Mouse (Mus musculus) forebrain, postnatal 0 days (tissue): ENCODE measurements around the gene Ctc1. TPM values are rescaled to one million over a fixed set of nuclear protein-coding genes. Genes with fewer than 3 reads are reported as not detected.

Experiments used
- ATAC-seq: fragments of 200-750 bp; cut with Nextera tagmentation; 2 replicates; pipeline ENCODE4 v1.8.0; 2017; ENCODE audit warnings: mild to moderate bottlenecking, moderate library complexity
- DNase-seq: peaks from one replicate; pipeline ENCODE4 v3.0.0-alpha.2; 2015
- H3K27ac ChIP-seq: fragments of 300-500 bp; sonication (generic); 2 replicates; pipeline ENCODE4 v1.5.1; 2014; ENCODE audit warnings: low read depth, mild to moderate bottlenecking, antibody characterized with exemption, low read length, moderate library complexity, mixed read lengths
- H3K27me3 ChIP-seq: fragments of 300-500 bp; sonication (generic); 2 replicates; pipeline ENCODE4 v1.6.1; 2014; ENCODE audit warnings: mild to moderate bottlenecking, low read length, mixed read lengths; ENCODE audit not compliant: insufficient read depth
- H3K36me3 ChIP-seq: fragments of 300-500 bp; sonication (generic); 2 replicates; pipeline ENCODE4 v1.6.1; 2014; ENCODE audit warnings: mild to moderate bottlenecking, moderate library complexity; ENCODE audit not compliant: insufficient read depth
- H3K4me1 ChIP-seq: fragments of 300-500 bp; sonication (generic); 2 replicates; pipeline ENCODE4 v1.6.1; 2014; ENCODE audit warnings: antibody characterized with exemption; ENCODE audit not compliant: insufficient read depth
- H3K4me2 ChIP-seq: fragments of 300-500 bp; sonication (generic); 2 replicates; pipeline ENCODE4 v1.6.1; 2014; ENCODE audit warnings: low read depth, mild to moderate bottlenecking, moderate library complexity
- H3K4me3 ChIP-seq: fragments of 300-500 bp; sonication (generic); 2 replicates; pipeline ENCODE4 v1.5.1; 2014; ENCODE audit warnings: low read depth, low read length, mixed read lengths
- H3K9ac ChIP-seq: fragments of 300-500 bp; sonication (generic); 2 replicates; pipeline ENCODE4 v1.6.1; 2014; ENCODE audit warnings: mild to moderate bottlenecking
- H3K9me3 ChIP-seq: fragments of 300-500 bp; sonication (generic); 2 replicates; pipeline ENCODE4 v1.6.1; 2016; ENCODE audit warnings: low read length
- CTCF ChIP-seq: sonication (generic); IDR thresholded peaks from 2 replicates; pipeline ENCODE4 v1.5.1; 2016; ENCODE audit warnings: antibody characterized with exemption, control low read depth, low read depth
- WGBS: fragments of 180-500 bp; shearing (Covaris S2); extraction: QIAGEN DNeasy Blood & Tissue Kit; methylation state at CpG from one replicate; pipeline ENCODE4 v1.1.7; 2014; 5-methylcytosine and 5-hydroxymethylcytosine counted together
- polyA plus RNA-seq: library from polyadenylated mRNA; unstranded; fragments of >200 nt; fragmentation: Nextera tagmentation; extraction: Ambion mirVana; gene quantifications from 2 replicates; pipeline ENCODE4 v1.2.1, GENCODE M21; 2015
- total RNA-seq: library from RNA; depleted of rRNA; stranded (reverse); fragments of >200 nt; gene quantifications from 2 replicates; pipeline ENCODE4 v1.2.3, GENCODE M21; 2014

Ctc1 gene
- total and polyA plus RNA-seq, 2 experiments from 2014 or later: 47.1 to 63.6 TPM

DNA sequence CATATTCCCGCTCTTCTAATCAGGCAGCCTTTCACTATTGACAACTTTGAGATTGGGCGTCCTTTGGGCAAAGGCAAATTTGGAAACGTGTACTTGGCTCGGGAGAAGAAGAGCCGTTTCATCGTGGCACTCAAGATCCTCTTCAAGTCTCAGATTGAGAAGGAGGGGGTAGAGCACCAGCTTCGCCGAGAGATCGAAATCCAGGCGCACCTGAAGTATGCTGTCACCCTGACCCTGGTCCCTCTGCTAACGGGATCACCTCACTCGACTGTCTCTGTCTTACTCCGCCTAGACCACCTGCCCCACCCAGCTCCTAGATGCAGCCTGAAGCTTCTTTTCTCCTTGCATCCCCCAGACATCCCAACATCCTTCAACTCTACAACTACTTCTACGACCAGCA, 32.4 kb downstream of the Ctc1 start:
- ATAC-seq (no peak), DNase-seq (no peak)
- no peak overlapping the region for H3K4me2 ChIP-seq
- H3K27me3 ChIP-seq: no peaks in the 10 kb centered on the region
- H3K4me3 ChIP-seq: no peak overlapping the region
- H3K4me1 ChIP-seq: peaks cover 9% of the 10 kb centered on the region; the same call in 1 of the 2 replicates
- no peaks in the 10 kb centered on the region for H3K36me3 ChIP-seq
- WGBS: 92% methylated on average over 14 of the region's 14 CpGs
- H3K9ac ChIP-seq: no peak overlapping the region
- H3K9me3 ChIP-seq: no peaks in the 10 kb centered on the region
- H3K27ac ChIP-seq: no peak overlapping the region
- no peak for TF ChIP-seq CTCF

DNA sequence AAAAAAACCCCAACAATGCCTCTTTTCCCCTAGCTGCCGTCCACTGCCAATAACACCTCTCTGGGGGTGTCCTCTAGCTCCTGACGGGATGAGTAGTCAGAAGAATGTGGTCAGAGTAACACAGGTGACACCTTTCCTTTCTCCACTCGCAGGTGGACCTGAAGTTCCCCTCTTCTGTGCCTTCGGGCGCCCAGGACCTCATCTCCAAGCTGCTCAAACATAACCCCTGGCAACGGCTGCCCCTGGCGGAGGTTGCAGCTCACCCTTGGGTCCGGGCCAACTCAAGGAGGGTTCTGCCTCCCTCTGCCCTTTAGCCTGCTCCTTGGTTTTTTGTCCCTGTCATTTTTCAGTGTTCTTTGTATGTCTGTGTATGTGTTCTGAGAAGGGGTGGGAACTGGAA, 35.0 kb downstream of the Ctc1 start:
- H3K4me3 ChIP-seq: no peak overlapping the region
- DNase-seq (no peak), ATAC-seq (no peak)
- no peak overlapping the region for H3K4me2 ChIP-seq
- no peak overlapping the region for H3K9ac ChIP-seq
- no peaks in the 10 kb centered on the region for H3K36me3 ChIP-seq
- no peaks in the 10 kb centered on the region for H3K9me3 ChIP-seq
- no peak for TF ChIP-seq CTCF
- no peaks in the 10 kb centered on the region for H3K27me3 ChIP-seq
- H3K27ac ChIP-seq: no peak overlapping the region
- WGBS: 84% methylated on average over 8 of the region's 8 CpGs
- peaks cover 9% of the 10 kb centered on the region; the same call in 1 of the 2 replicates for H3K4me1 ChIP-seq

DNA sequence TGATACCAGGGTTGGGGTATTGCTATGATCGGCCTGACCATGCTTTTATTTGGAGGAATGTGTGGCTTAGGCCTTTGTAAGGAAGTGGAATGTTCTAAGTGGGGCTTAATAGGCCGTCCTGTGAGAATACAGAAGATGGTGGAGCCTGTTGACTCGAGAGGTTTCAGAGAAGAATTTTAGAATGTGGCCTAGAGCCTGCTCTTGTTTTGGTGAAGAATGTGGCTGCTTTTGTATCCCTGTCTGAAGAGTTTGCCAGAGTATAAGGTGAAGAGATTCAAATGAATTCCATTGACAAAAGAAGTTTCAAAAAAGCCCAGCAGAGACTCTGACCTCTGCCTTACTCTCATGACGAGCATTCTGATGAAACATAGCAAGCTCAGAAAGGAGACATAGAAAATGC, 36.1 kb downstream of the Ctc1 start:
- Histone ChIP-seq H3K9ac (no peak overlapping the region), H3K9me3 (no peaks in the 10 kb centered on the region), H3K36me3 (no peaks in the 10 kb centered on the region), H3K4me1 (no peaks in the 10 kb centered on the region), H3K4me3 (no peak overlapping the region), H3K27ac (no peak overlapping the region), H3K27me3 (no peaks in the 10 kb centered on the region), H3K4me2 (no peak overlapping the region)
- DNase-seq (no peak), ATAC-seq (no peak)
- WGBS: 51% methylated on average over 4 of the region's 4 CpGs
- TF ChIP-seq CTCF: no peak

DNA sequence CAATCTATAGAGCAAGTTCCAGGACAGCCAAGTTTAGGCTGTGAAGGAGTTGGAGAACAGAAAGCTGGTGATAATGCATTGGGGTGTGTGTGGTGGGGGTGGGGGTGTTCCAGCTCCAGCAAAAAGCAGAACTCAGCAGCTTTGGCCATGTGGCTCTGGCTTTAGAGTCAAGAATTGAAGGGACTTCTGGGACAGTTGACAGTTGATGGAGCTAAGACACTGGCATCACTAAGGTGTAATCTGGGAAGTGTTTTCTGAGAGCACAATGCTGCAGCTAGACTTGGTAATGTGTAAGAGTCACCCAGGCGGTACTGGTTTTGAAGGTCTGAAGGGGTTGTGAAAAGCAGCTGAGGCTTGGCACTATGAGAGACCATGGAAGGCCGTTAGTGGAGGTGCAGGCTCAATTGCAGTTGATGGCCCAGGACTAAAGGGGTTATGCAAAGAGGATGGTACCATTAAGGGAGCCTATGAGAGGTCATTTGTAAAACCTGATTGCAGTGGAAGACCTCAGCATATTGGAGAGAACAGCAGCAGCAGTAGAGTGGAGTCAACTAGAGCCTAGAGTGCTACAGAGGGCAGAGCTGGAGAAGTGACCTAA, 37.2 kb downstream of the Ctc1 start:
- Histone ChIP-seq H3K4me3 (no peak overlapping the region), H3K27ac (no peak overlapping the region), H3K27me3 (no peaks in the 10 kb centered on the region), H3K4me1 (0 out of 2 replicates have a peak, but pooled peaks cover 1% of the 10 kb centered on the region), H3K9ac (no peak overlapping the region), H3K4me2 (no peak overlapping the region), H3K36me3 (no peaks in the 10 kb centered on the region), H3K9me3 (no peaks in the 10 kb centered on the region)
- WGBS: 92% methylated on average over 2 of the region's 2 CpGs
- no peak for TF ChIP-seq CTCF
- no peak for DNase-seq
- ATAC-seq: no peak

DNA sequence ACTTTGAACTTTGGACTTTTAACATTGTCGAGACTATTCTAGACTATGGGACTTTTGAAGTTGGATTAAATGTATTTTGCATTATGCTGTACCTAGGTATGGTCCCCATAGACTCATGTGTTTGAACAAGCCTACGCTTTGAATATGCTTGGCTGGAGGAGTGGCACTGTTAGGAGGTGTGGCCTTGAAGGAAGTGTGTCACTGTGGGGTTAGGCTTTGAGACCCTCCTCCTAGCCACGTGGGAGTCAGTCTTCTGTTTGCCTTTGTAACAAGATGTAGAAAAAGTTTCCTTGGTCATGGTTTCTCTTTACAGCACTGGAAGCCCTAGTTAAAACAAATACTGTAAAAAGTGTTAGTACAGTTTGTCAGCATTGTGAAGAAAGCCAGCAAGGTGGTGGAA, 38.1 kb downstream of the Ctc1 start:
- Histone ChIP-seq H3K9me3 (no peaks in the 10 kb centered on the region), H3K27ac (no peak overlapping the region), H3K4me3 (no peak overlapping the region), H3K4me1 (0 out of 2 replicates have a peak, but pooled peaks cover 2% of the 10 kb centered on the region), H3K4me2 (no peak overlapping the region), H3K9ac (no peak overlapping the region), H3K36me3 (no peaks in the 10 kb centered on the region), H3K27me3 (no peaks in the 10 kb centered on the region)
- ATAC-seq: no peak
- TF ChIP-seq CTCF: no peak
- DNase-seq: no peak
- WGBS: 82% methylated on average over 3 of the region's 3 CpGs

DNA sequence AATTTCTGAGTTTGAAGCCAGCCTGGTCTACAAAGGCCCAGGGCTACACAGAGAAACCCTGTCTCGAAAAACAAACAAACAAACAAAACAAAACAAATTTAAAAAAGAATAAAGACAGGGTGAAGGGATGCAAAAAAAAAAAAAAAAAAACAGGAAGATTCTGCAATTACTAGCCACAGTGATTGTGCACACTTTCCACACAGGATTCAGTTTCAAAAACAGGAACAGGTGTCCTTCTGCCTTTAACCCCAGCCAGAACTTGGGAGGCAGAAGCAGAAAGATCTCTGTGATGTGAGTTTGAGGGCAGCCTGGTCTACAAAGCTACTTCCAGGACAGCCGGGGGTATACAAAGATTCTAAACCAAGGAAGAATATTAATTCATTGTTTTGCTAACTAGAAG, 42.6 kb downstream of the Ctc1 start:
- 63% methylated on average over 2 of the region's 2 CpGs for WGBS
- H3K36me3 ChIP-seq: no peaks in the 10 kb centered on the region
- H3K27me3 ChIP-seq: no peaks in the 10 kb centered on the region
- ATAC-seq: no peak
- peaks cover 12% of the 10 kb centered on the region for H3K4me1 ChIP-seq
- no peak for DNase-seq
- no peaks in the 10 kb centered on the region for H3K9me3 ChIP-seq
- H3K27ac ChIP-seq: peak overlapping the region; percentile 94
- peak overlapping the region; percentile 59 for H3K4me2 ChIP-seq
- peak overlapping the region; percentile 88 for H3K4me3 ChIP-seq
- H3K9ac ChIP-seq: peak overlapping the region; percentile 49
- no peak for TF ChIP-seq CTCF

DNA sequence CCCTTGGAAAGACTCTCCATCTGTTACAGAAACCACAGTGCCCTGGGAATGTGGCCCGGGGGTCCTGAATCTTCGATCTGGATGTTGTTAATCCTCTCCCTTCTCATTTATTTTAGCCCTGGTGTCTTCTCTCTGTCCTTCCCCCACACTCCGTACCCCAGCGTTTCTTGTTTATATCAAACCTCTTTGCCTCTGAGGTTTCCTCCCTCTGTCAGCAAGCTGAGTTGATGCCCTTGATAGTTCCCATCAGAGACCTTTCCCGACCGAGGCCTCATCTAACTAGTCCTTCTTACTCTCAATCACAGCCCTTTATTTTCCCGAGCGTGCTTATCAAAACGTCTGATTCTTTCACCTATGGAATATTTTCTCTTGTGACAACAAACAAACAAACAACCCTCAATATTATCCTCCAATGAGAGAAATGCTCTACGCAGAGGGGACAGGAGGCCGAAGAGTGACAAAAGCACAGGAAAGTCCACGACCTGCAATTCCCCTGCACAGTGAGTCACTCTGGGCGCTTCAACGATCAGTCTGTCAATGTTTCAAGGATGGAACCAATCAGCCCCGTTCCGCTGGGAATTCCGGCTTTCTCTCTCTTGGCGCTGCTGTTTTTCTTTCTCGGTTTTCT, 43.1 kb downstream of the Ctc1 start:
- H3K27ac ChIP-seq: peak overlapping the region; percentile 94
- no peaks in the 10 kb centered on the region for H3K9me3 ChIP-seq
- H3K4me1 ChIP-seq: peaks cover 12% of the 10 kb centered on the region
- H3K4me3 ChIP-seq: peak overlapping the region; percentile 88
- TF ChIP-seq CTCF: no peak
- ATAC-seq: peak; percentile 30
- peak overlapping the region; percentile 49 for H3K9ac ChIP-seq
- H3K27me3 ChIP-seq: no peaks in the 10 kb centered on the region
- no peak for DNase-seq
- under 1% methylated on average over 19 of the region's 19 CpGs for WGBS
- no peaks in the 10 kb centered on the region for H3K36me3 ChIP-seq
- peak overlapping the region; percentile 59 for H3K4me2 ChIP-seq
